Mouse (Mus musculus): ENCODE measurements around the gene Rab20. TPM values are rescaled to one million over a fixed set of nuclear protein-coding genes. Genes with fewer than 3 reads are reported as not detected.

Gene Rab20
- polyA plus RNA-seq, 1 experiment from 2014 or later: 1.0 TPM

- Histone ChIP-seq H3K27me3 (replicated peaks; ENCODE audit: control insufficient read depth, insufficient read depth, low read length) (no peaks in the 10 kb centered on the region), H3K36me3 (ENCODE audit: control insufficient read depth, insufficient read depth, low read length) (no peaks in the 10 kb centered on the region), H3K9me3 (replicated peaks; ENCODE audit: control insufficient read depth, low read length) (no peaks in the 10 kb centered on the region), H3K27ac (ENCODE audit: low read depth, low read length) (no peak overlapping the region), H3K4me1 (ENCODE audit: control insufficient read depth, insufficient read depth, low read length) (no peaks in the 10 kb centered on the region), H3K4me3 (ENCODE audit: low read depth, low read length) (no peak overlapping the region), H3K9ac (ENCODE audit: low read length) (no peak overlapping the region), H3K4me2 (ENCODE audit: low read length) (no peak overlapping the region)
- no peak for DNase-seq (ENCODE audit: low spot score)
- WGBS: 52% methylated on average over 12 of the region's 12 CpGs
- no peak for ATAC-seq
These were observed 40.6 kb downstream of the Rab20 start for GRCm38 (mm10) chr8:11437862-11438261.

- Histone ChIP-seq H3K36me3 (ENCODE audit: control insufficient read depth, insufficient read depth, low read length) (no peaks in the 10 kb centered on the region), H3K9ac (ENCODE audit: low read length) (no peak overlapping the region), H3K9me3 (replicated peaks; ENCODE audit: control insufficient read depth, low read length) (no peaks in the 10 kb centered on the region), H3K4me3 (ENCODE audit: low read depth, low read length) (no peak overlapping the region), H3K4me2 (ENCODE audit: low read length) (no peak overlapping the region), H3K27ac (ENCODE audit: low read depth, low read length) (no peak overlapping the region), H3K4me1 (ENCODE audit: control insufficient read depth, insufficient read depth, low read length) (no peaks in the 10 kb centered on the region), H3K27me3 (replicated peaks; ENCODE audit: control insufficient read depth, insufficient read depth, low read length) (no peaks in the 10 kb centered on the region)
- 55% methylated on average over 5 of the region's 5 CpGs for WGBS
- DNase-seq (ENCODE audit: low spot score) (no peak), ATAC-seq (no peak)
These were observed 47.8 kb downstream of the Rab20 start for GRCm38 (mm10) chr8:11430688-11431087.

- no peak for DNase-seq (ENCODE audit: low spot score)
- H3K4me3 ChIP-seq (ENCODE audit: low read depth, low read length): no peak overlapping the region
- H3K27me3 ChIP-seq (replicated peaks; ENCODE audit: control insufficient read depth, insufficient read depth, low read length): no peaks in the 10 kb centered on the region
- no peaks in the 10 kb centered on the region for H3K36me3 ChIP-seq (ENCODE audit: control insufficient read depth, insufficient read depth, low read length)
- H3K27ac ChIP-seq (ENCODE audit: low read depth, low read length): no peak overlapping the region
- H3K9me3 ChIP-seq (replicated peaks; ENCODE audit: control insufficient read depth, low read length): no peaks in the 10 kb centered on the region
- no peak overlapping the region for H3K4me2 ChIP-seq (ENCODE audit: low read length)
- ATAC-seq: no peak
- no peak overlapping the region for H3K9ac ChIP-seq (ENCODE audit: low read length)
- peaks cover 5% of the 10 kb centered on the region; the same call in 1 of the 2 replicates for H3K4me1 ChIP-seq (ENCODE audit: control insufficient read depth, insufficient read depth, low read length)
- WGBS: 65% methylated on average over 7 of the region's 7 CpGs
These were observed 55.4 kb downstream of the Rab20 start for GRCm38 (mm10) chr8:11423091-11423490.

GRCm38 (mm10) chr8:11421968-11422367 is 56.5 kb downstream of the Rab20 start:
- no peak overlapping the region for H3K9ac ChIP-seq (ENCODE audit: low read length)
- DNase-seq (ENCODE audit: low spot score) (no peak), ATAC-seq (no peak)
- no peaks in the 10 kb centered on the region for H3K9me3 ChIP-seq (replicated peaks; ENCODE audit: control insufficient read depth, low read length)
- H3K27me3 ChIP-seq (replicated peaks; ENCODE audit: control insufficient read depth, insufficient read depth, low read length): no peaks in the 10 kb centered on the region
- WGBS: 83% methylated on average over 6 of the region's 6 CpGs
- no peaks in the 10 kb centered on the region for H3K36me3 ChIP-seq (ENCODE audit: control insufficient read depth, insufficient read depth, low read length)
- H3K4me1 ChIP-seq (ENCODE audit: control insufficient read depth, insufficient read depth, low read length): peaks cover 5% of the 10 kb centered on the region; the same call in 1 of the 2 replicates
- no peak overlapping the region for H3K4me2 ChIP-seq (ENCODE audit: low read length)
- H3K4me3 ChIP-seq (ENCODE audit: low read depth, low read length): no peak overlapping the region
- no peak overlapping the region for H3K27ac ChIP-seq (ENCODE audit: low read depth, low read length)

- Histone ChIP-seq H3K9me3 (replicated peaks; ENCODE audit: control insufficient read depth, low read length) (no peaks in the 10 kb centered on the region), H3K9ac (ENCODE audit: low read length) (no peak overlapping the region), H3K4me3 (ENCODE audit: low read depth, low read length) (no peak overlapping the region), H3K4me1 (ENCODE audit: control insufficient read depth, insufficient read depth, low read length) (peaks cover 5% of the 10 kb centered on the region; the same call in 1 of the 2 replicates), H3K4me2 (ENCODE audit: low read length) (no peak overlapping the region), H3K27ac (ENCODE audit: low read depth, low read length) (no peak overlapping the region), H3K27me3 (replicated peaks; ENCODE audit: control insufficient read depth, insufficient read depth, low read length) (no peaks in the 10 kb centered on the region), H3K36me3 (ENCODE audit: control insufficient read depth, insufficient read depth, low read length) (no peaks in the 10 kb centered on the region)
- DNase-seq (ENCODE audit: low spot score) (no peak), ATAC-seq (no peak)
- 51% methylated on average over 14 of the region's 14 CpGs for WGBS
These were observed 57.4 kb downstream of the Rab20 start for GRCm38 (mm10) chr8:11421105-11421504.

- DNase-seq (ENCODE audit: low spot score) (peak; percentile 79), ATAC-seq (peak; percentile 77)
- H3K9ac ChIP-seq (ENCODE audit: low read length): no peak overlapping the region
- no peaks in the 10 kb centered on the region for H3K36me3 ChIP-seq (ENCODE audit: control insufficient read depth, insufficient read depth, low read length)
- no peak overlapping the region for H3K4me2 ChIP-seq (ENCODE audit: low read length)
- no peaks in the 10 kb centered on the region for H3K27me3 ChIP-seq (replicated peaks; ENCODE audit: control insufficient read depth, insufficient read depth, low read length)
- no peaks in the 10 kb centered on the region for H3K9me3 ChIP-seq (replicated peaks; ENCODE audit: control insufficient read depth, low read length)
- peak overlapping the region; percentile 27; the same call in 1 of the 2 replicates for H3K27ac ChIP-seq (ENCODE audit: low read depth, low read length)
- 11% methylated on average over 2 of the region's 2 CpGs for WGBS
- no peak overlapping the region for H3K4me3 ChIP-seq (ENCODE audit: low read depth, low read length)
- peaks cover 7% of the 10 kb centered on the region for H3K4me1 ChIP-seq (ENCODE audit: control insufficient read depth, insufficient read depth, low read length)
These were observed 58.9 kb downstream of the Rab20 start for GRCm38 (mm10) chr8:11419645-11420044.

DNA sequence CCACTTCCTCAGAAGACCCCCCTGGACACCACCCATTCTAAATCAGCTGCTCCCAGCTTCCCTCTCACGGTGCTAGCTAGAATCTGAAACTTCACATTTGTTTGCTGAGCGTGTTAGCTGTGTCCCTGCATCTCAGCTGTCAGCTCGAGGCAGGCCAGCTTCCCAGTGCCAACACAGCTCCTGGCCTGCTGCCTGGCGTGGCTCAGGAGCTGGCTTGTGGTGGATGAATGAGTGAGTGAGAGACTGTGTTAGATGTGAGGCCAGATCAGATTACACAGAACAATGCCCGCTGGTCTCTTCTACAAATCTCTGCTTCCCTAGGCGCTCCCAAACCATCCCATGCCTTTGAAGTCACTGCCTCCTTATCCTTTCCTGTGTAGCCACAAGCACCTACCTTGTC is 59.3 kb downstream of the Rab20 start:
- ATAC-seq (peak; percentile 85), DNase-seq (ENCODE audit: low spot score) (peak; percentile 89)
- WGBS: 20% methylated on average over 6 of the region's 6 CpGs

DNA sequence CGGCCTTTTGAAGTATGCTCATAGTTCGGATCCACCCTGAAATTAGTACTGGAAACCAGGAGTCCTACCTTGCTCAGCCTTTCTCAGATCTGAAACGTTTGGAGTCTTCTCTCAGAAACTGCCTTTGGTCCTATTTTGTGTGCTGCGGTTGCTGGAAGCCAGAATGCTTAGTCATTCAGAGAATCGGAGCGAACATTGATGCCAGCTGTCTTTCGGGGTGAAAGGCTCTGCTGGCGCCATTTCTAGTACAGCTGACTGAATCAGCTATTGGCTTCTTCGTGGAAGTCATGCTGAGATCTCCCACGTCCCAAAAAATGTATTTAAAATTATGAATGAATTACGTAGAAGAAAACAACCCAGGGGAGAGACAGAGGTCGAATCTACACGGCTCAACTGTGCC is 60.7 kb downstream of the Rab20 start:
- H3K27ac ChIP-seq (ENCODE audit: low read depth, low read length): no peak overlapping the region
- DNase-seq (ENCODE audit: low spot score): peak; percentile 60
- no peak overlapping the region for H3K4me2 ChIP-seq (ENCODE audit: low read length)
- no peak for ATAC-seq
- H3K4me3 ChIP-seq (ENCODE audit: low read depth, low read length): no peak overlapping the region
- peaks cover 14% of the 10 kb centered on the region for H3K4me1 ChIP-seq (ENCODE audit: control insufficient read depth, insufficient read depth, low read length)
- no peaks in the 10 kb centered on the region for H3K27me3 ChIP-seq (replicated peaks; ENCODE audit: control insufficient read depth, insufficient read depth, low read length)
- H3K9me3 ChIP-seq (replicated peaks; ENCODE audit: control insufficient read depth, low read length): no peaks in the 10 kb centered on the region
- H3K36me3 ChIP-seq (ENCODE audit: control insufficient read depth, insufficient read depth, low read length): no peaks in the 10 kb centered on the region
- no peak overlapping the region for H3K9ac ChIP-seq (ENCODE audit: low read length)
- WGBS: 64% methylated on average over 13 of the region's 13 CpGs

More for the DNA sequence above, 59.3 kb downstream of the Rab20 start:
- H3K36me3 ChIP-seq (ENCODE audit: control insufficient read depth, insufficient read depth, low read length): no peaks in the 10 kb centered on the region
- no peaks in the 10 kb centered on the region for H3K9me3 ChIP-seq (replicated peaks; ENCODE audit: control insufficient read depth, low read length)
- H3K9ac ChIP-seq (ENCODE audit: low read length): no peak overlapping the region
- peak overlapping the region; percentile 1; the same call in 1 of the 2 replicates for H3K4me2 ChIP-seq (ENCODE audit: low read length)
- no peak overlapping the region for H3K4me3 ChIP-seq (ENCODE audit: low read depth, low read length)
- peaks cover 11% of the 10 kb centered on the region for H3K4me1 ChIP-seq (ENCODE audit: control insufficient read depth, insufficient read depth, low read length)
- peak overlapping the region; percentile 27; the same call in 1 of the 2 replicates for H3K27ac ChIP-seq (ENCODE audit: low read depth, low read length)
- H3K27me3 ChIP-seq (replicated peaks; ENCODE audit: control insufficient read depth, insufficient read depth, low read length): no peaks in the 10 kb centered on the region

DNA sequence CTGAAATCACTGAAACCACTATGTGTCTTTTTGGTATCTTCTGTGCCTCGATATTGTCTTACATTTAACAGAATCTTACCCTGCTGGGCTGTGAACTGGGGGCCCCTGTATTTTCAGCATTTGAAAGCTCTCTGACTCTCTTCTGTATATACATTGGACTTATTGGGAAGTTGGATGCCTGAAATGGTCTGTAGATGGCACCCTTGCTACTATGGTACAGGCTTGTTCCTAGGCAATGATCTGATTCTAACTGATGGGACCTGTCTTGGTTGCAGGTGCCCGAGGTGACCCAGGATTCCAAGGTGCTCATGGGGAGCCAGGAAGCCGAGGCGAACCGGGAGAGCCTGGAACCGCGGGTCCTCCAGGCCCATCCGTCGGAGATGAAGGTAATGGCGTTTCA is 63.4 kb downstream of the Rab20 start:
- Histone ChIP-seq H3K36me3 (ENCODE audit: control insufficient read depth, insufficient read depth, low read length) (no peaks in the 10 kb centered on the region), H3K9me3 (replicated peaks; ENCODE audit: control insufficient read depth, low read length) (no peaks in the 10 kb centered on the region), H3K27me3 (replicated peaks; ENCODE audit: control insufficient read depth, insufficient read depth, low read length) (no peaks in the 10 kb centered on the region), H3K27ac (ENCODE audit: low read depth, low read length) (no peak overlapping the region; the same call in 1 of the 2 replicates), H3K9ac (ENCODE audit: low read length) (no peak overlapping the region), H3K4me3 (ENCODE audit: low read depth, low read length) (no peak overlapping the region), H3K4me1 (ENCODE audit: control insufficient read depth, insufficient read depth, low read length) (peaks cover 14% of the 10 kb centered on the region), H3K4me2 (ENCODE audit: low read length) (no peak overlapping the region)
- DNase-seq (ENCODE audit: low spot score) (peak; percentile 60), ATAC-seq (no peak)
- WGBS: 84% methylated on average over 10 of the region's 10 CpGs

Measured in forebrain, embryonic 14.5 days (tissue).